Mouse (Mus musculus): Measurements from ENCODE around the gene 1110059G10Rik. TPM values are rescaled to one million over a fixed set of nuclear protein-coding genes. Genes with fewer than 3 reads are reported as not detected.

1110059G10Rik gene
- polyA plus RNA-seq, 1 experiment from 2014 or later: 33.5 TPM

DNA sequence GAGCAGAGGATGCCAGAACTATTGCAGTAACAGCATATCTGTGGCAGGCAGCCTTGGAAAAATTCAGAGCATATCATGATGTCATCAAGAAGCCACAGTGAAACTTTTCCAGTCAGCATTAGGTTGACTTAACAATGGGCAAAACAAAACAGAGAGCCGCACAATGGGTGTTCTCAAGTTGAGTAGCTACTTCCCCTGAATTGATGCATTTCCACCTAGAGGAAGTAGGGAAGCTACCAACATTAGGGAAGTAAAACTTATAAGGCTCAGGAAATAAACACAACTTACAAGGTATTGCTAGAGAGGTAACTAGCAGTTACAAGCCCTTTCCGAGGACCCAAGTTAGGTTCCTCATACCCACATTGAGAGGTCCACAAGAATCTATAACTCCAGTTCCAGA is 49.8 kb downstream of the 1110059G10Rik start:
- no peaks in the 10 kb centered on the region; the same call in 1 of the 2 replicates for H3K9me3 ChIP-seq (ENCODE audit: control insufficient read depth, low read length)
- DNase-seq (ENCODE audit: low spot score): no peak
- no peak overlapping the region for H3K27ac ChIP-seq (replicated peaks; ENCODE audit: low read depth, low read length)
- no peak for ATAC-seq (ENCODE audit: insufficient number of reproducible peaks, low FRiP score, low TSS enrichment, low read depth)
- no peak overlapping the region for H3K4me3 ChIP-seq (ENCODE audit: low read depth, low read length)
- no peaks in the 10 kb centered on the region for H3K4me1 ChIP-seq (ENCODE audit: control insufficient read depth, insufficient read depth, low read length)
- no peaks in the 10 kb centered on the region for H3K36me3 ChIP-seq (ENCODE audit: control insufficient read depth, insufficient read depth, low read length)
- no peaks in the 10 kb centered on the region for H3K27me3 ChIP-seq (ENCODE audit: control insufficient read depth, insufficient read depth, low read length)
- no peak overlapping the region for H3K9ac ChIP-seq (ENCODE audit: low read length)
- no peak overlapping the region for H3K4me2 ChIP-seq (ENCODE audit: low read depth, severe bottlenecking)
- WGBS: 91% methylated on average over 2 of the region's 2 CpGs

Other genes starting within 250 kb of the 1110059G10Rik start
- not detected in 2 replicates for gene Topaz1, start 203.7 kb downstream of the 1110059G10Rik start, polyA plus RNA-seq (2014; fragmentation: Nextera tagmentation; extraction: Ambion mirVana)
- 5.7 TPM in 2 replicates for gene Tcaim, start 145.5 kb downstream of the 1110059G10Rik start, polyA plus RNA-seq (2014; fragmentation: Nextera tagmentation; extraction: Ambion mirVana)
- gene Gm35549, start 107.0 kb downstream of the 1110059G10Rik start, polyA plus RNA-seq (2014; fragmentation: Nextera tagmentation; extraction: Ambion mirVana): not detected in 2 replicates
- 65.2 and 72.5 TPM in 2 replicates for gene Zfp445, start 85.0 kb downstream of the 1110059G10Rik start, polyA plus RNA-seq (2014; fragmentation: Nextera tagmentation; extraction: Ambion mirVana)
- gene Zkscan7, start 65.3 kb downstream of the 1110059G10Rik start, polyA plus RNA-seq (2014; fragmentation: Nextera tagmentation; extraction: Ambion mirVana): 1.9 and 2.6 TPM in 2 replicates
- 33.6 and 35.4 TPM in 2 replicates for gene Zfp105, start 27.9 kb downstream of the 1110059G10Rik start, polyA plus RNA-seq (2014; fragmentation: Nextera tagmentation; extraction: Ambion mirVana)
- gene Kif15, start within 50 bp of the 1110059G10Rik start, polyA plus RNA-seq (2014; fragmentation: Nextera tagmentation; extraction: Ambion mirVana): 71.1 and 81.9 TPM in 2 replicates
- 12.5 TPM in 2 replicates for gene Tmem42, start 70.3 kb upstream of the 1110059G10Rik start, polyA plus RNA-seq (2014; fragmentation: Nextera tagmentation; extraction: Ambion mirVana)
- 0.41 and 0.43 TPM in 2 replicates for gene Tgm4, start 83.7 kb upstream of the 1110059G10Rik start, polyA plus RNA-seq (2014; fragmentation: Nextera tagmentation; extraction: Ambion mirVana)
- 47.5 and 51.8 TPM in 2 replicates for gene Zdhhc3, start 162.2 kb upstream of the 1110059G10Rik start, polyA plus RNA-seq (2014; fragmentation: Nextera tagmentation; extraction: Ambion mirVana)
- gene Exosc7, start 162.2 kb upstream of the 1110059G10Rik start, polyA plus RNA-seq (2014; fragmentation: Nextera tagmentation; extraction: Ambion mirVana): 104 and 109 TPM in 2 replicates
- gene Clec3b, start 199.9 kb upstream of the 1110059G10Rik start, polyA plus RNA-seq (2014; fragmentation: Nextera tagmentation; extraction: Ambion mirVana): not detected in 2 replicates